Mouse (Mus musculus) 3T3-L1 (cell line): ENCODE results near the gene Mboat7.
A peak's percentile ranks its signal among the peaks of the same experiment; 100 is the strongest.

Experiments used
- DNase-seq: peaks from one replicate; pipeline ENCODE4 v3.0.0-alpha.2; 2015; ENCODE audit warnings: low read depth, low spot score

Mboat7 gene

GRCm38 (mm10) chr7:3643843-3644242, 49.5 kb downstream of the Mboat7 start:
- DNase-seq: no peak

- no peak for DNase-seq
Measured at GRCm38 (mm10) chr7:3643412-3643811, 49.9 kb downstream of the Mboat7 start.

GRCm38 (mm10) chr7:3630478-3630815, 62.9 kb downstream of the Mboat7 start:
- no peak for DNase-seq

DNA sequence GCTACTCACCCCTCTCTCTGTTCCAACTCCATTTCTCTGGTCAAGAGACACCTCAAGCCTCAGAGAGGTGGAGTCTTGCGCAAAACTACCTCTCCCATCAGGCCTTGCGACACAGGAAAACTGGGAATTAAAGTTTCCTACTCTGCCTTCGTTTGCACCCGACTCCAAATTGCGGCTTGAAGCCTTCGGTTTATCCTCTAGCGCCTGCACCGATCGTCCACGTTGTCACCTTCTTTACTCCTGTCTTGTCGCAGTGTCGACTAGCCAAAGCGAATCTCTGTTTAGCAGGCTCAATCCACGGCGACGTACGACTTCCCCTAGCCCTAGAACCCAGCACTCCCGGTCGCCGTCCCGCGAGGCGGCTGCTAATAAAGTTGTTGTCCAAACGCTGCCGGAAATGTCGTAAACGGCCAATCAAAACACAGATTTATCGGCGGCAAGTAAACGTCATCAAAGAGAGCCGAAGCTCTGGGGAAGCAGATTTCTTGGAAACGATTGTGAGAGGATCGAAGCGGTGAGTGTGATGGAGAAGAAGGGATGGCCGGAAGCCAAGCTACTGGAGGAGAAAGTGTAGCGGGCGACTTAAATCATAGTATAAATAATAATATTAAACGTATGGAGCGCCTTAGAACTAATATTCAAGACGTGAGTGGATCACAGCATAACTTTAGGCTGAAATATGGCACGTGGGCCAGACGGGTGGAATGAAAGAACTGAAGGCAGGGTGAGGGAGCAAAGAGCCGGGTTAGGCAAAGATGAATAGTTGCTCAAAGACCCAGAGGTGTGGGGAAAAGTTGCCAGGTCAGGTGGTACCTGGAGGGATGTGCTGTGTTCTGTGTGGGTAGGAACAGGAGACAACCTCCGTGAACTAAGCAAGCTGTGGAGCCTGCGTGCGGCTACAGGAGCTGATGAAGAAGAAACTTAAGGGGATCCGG, 63.5 kb downstream of the Mboat7 start, which contains the start of the genes Tfpt and Prpf31:
Gene Tfpt, minus strand, starts transcription at position 387 of the 935 bp plus-strand sequence.
Gene Prpf31, plus strand, starts transcription at position 443 of the 935 bp plus-strand sequence.
- DNase-seq: peak; percentile 94

GRCm38 (mm10) chr7:3629030-3629429, 64.3 kb downstream of the Mboat7 start:
- no peak for DNase-seq
